Mouse (Mus musculus) MEL (cell line): Measurements from ENCODE around the gene Aqp12. TPM values are rescaled to one million over a fixed set of nuclear protein-coding genes. Genes with fewer than 3 reads are reported as not detected.

Experiments used
- DNase-seq: peaks from one replicate; pipeline ENCODE4 v3.0.0; 2011; ENCODE audit warnings: low read depth, low spot score
- H3K27ac ChIP-seq: 2 replicates; pipeline ENCODE4 v1.5.1; 2012; ENCODE audit warnings: low read depth, mild to moderate bottlenecking, control low read depth, low read length, moderate library complexity; ENCODE audit not compliant: control insufficient read depth
- H3K27me3 ChIP-seq, 2 experiments: fragments of 150-350 bp in 1 of 2; sonication (generic) in 1 of 2; 2 replicates each; pipeline ENCODE4 v1.6.1; 2012; ENCODE audit warnings: low read length in 2 of 2, mild to moderate bottlenecking in 2 of 2, improper control_type of control experiment in 1 of 2, moderate library complexity in 1 of 2; ENCODE audit not compliant: insufficient read depth in 2 of 2, control insufficient read depth in 1 of 2
- H3K36me3 ChIP-seq, 2 experiments: 2 replicates each; pipeline ENCODE4 v1.6.1; 2012 to 2014; ENCODE audit warnings: low read length in 2 of 2, improper control_type of control experiment in 1 of 2, inconsistent platforms in 1 of 2, mild to moderate bottlenecking in 1 of 2; ENCODE audit not compliant: insufficient read depth in 2 of 2, control insufficient read depth in 1 of 2
- H3K4me1 ChIP-seq, 2 experiments: fragments of 150-350 bp in 1 of 2; sonication (generic) in 1 of 2; 2 replicates each; pipeline ENCODE4 v1.6.1; 2012; ENCODE audit warnings: low read length in 2 of 2, improper control_type of control experiment in 1 of 2, mild to moderate bottlenecking in 1 of 2; ENCODE audit not compliant: insufficient read depth in 2 of 2, control insufficient read depth in 1 of 2
- H3K4me3 ChIP-seq, 2 experiments: fragments of 150-350 bp in 1 of 2; sonication (generic) in 1 of 2; 2 replicates each; pipeline ENCODE4 v1.5.1; 2012; ENCODE audit warnings: low read depth in 2 of 2, low read length in 2 of 2, mild to moderate bottlenecking in 2 of 2, moderate library complexity in 2 of 2, control low read depth in 1 of 2, improper control_type of control experiment in 1 of 2; ENCODE audit not compliant: control insufficient read depth in 1 of 2, insufficient read depth in 1 of 2
- H3K79me2 ChIP-seq: 2 replicates; pipeline ENCODE4 v1.6.1; 2012; ENCODE audit warnings: mild to moderate bottlenecking, low read length, moderate library complexity; ENCODE audit not compliant: control insufficient read depth, poor library complexity, insufficient read depth
- H3K9ac ChIP-seq: 2 replicates; pipeline ENCODE4 v1.6.1; 2012; ENCODE audit warnings: low read depth, mild to moderate bottlenecking, control low read depth, low read length, moderate library complexity; ENCODE audit not compliant: control insufficient read depth, poor library complexity, severe bottlenecking
- H3K9me3 ChIP-seq: fragments of 150-350 bp; sonication (generic); replicated peaks from 2 replicates; pipeline ENCODE4 v1.6.1; 2012; ENCODE audit warnings: mild to moderate bottlenecking, low read length, improper control_type of control experiment, moderate library complexity; ENCODE audit not compliant: insufficient read depth
- BHLHE40 ChIP-seq: IDR thresholded peaks from 2 replicates; pipeline ENCODE4 v1.6.1; 2012; ENCODE audit warnings: low read depth, mild to moderate bottlenecking, inconsistent platforms, low read length, improper control_type of control experiment, borderline replicate concordance
- CHD1 ChIP-seq: IDR thresholded peaks from 2 replicates; pipeline ENCODE4 v1.6.1; 2012; ENCODE audit warnings: low read depth, mild to moderate bottlenecking, inconsistent platforms, low read length, improper control_type of control experiment
- CTCF ChIP-seq, 3 experiments: IDR thresholded peaks in 2 of 3; conservative IDR thresholded peaks in 1 of 3; 2 replicates each; pipeline ENCODE4 v1.5.1; 2011 to 2012; ENCODE audit warnings: low read length in 3 of 3, low read depth in 2 of 3, mild to moderate bottlenecking in 2 of 3, improper control_type of control experiment in 1 of 3, inconsistent platforms in 1 of 3, mixed read lengths in 1 of 3, moderate library complexity in 1 of 3; ENCODE audit not compliant: control insufficient read depth in 1 of 3, insufficient read depth in 1 of 3, poor library complexity in 1 of 3, severe bottlenecking in 1 of 3
- EP300 ChIP-seq, 2 experiments: IDR thresholded peaks; 2 replicates each; pipeline ENCODE4 v1.6.1; 2011; ENCODE audit warnings: improper control_type of control experiment in 2 of 2, low read length in 2 of 2, low read depth in 1 of 2, mild to moderate bottlenecking in 1 of 2
- ETS1 ChIP-seq: IDR thresholded peaks from 2 replicates; pipeline ENCODE4 v1.6.1; 2012; ENCODE audit warnings: low read depth, mild to moderate bottlenecking, inconsistent platforms, low read length, improper control_type of control experiment, moderate library complexity
- GABPA ChIP-seq: IDR thresholded peaks from 2 replicates; pipeline ENCODE4 v1.6.1; 2012; ENCODE audit warnings: low read depth, mild to moderate bottlenecking, inconsistent platforms, low read length, improper control_type of control experiment, moderate library complexity
- GATA1 ChIP-seq: IDR thresholded peaks from 2 replicates; pipeline ENCODE4 v1.6.1; 2011; ENCODE audit warnings: low read depth, low read length, improper control_type of control experiment
- JUND ChIP-seq: IDR thresholded peaks from 2 replicates; pipeline ENCODE4 v1.6.1; 2011; ENCODE audit warnings: low read depth, mild to moderate bottlenecking, improper control_type of control experiment, low read length
- KAT2A ChIP-seq: conservative IDR thresholded peaks from 2 replicates; pipeline ENCODE4 v1.6.1; 2012; ENCODE audit warnings: low read depth, low read length, improper control_type of control experiment, inconsistent platforms
- MAX ChIP-seq: IDR thresholded peaks from 2 replicates; pipeline ENCODE4 v1.6.1; 2011; ENCODE audit warnings: low read length, improper control_type of control experiment
- MAZ ChIP-seq: IDR thresholded peaks from 2 replicates; pipeline ENCODE4 v1.6.1; 2012; ENCODE audit warnings: low read depth, mild to moderate bottlenecking, inconsistent platforms, low read length, improper control_type of control experiment
- MXI1 ChIP-seq: IDR thresholded peaks from 2 replicates; pipeline ENCODE4 v1.6.1; 2011; ENCODE audit warnings: mild to moderate bottlenecking, low read depth, low read length, improper control_type of control experiment
- MYB ChIP-seq: IDR thresholded peaks from 2 replicates; pipeline ENCODE4 v1.6.1; 2011; ENCODE audit warnings: mild to moderate bottlenecking, low read depth, low read length, improper control_type of control experiment
- RAD21 ChIP-seq: IDR thresholded peaks from 2 replicates; pipeline ENCODE4 v1.6.1; 2011; ENCODE audit warnings: mild to moderate bottlenecking, low read depth, low read length, improper control_type of control experiment
- RCOR1 ChIP-seq: IDR thresholded peaks from 2 replicates; pipeline ENCODE4 v1.6.1; 2012; ENCODE audit warnings: low read depth, mild to moderate bottlenecking, inconsistent platforms, low read length, improper control_type of control experiment
- SMC3 ChIP-seq: IDR thresholded peaks from 2 replicates; pipeline ENCODE4 v1.6.1; 2011; ENCODE audit warnings: low read depth, low read length, improper control_type of control experiment
- TBP ChIP-seq: IDR thresholded peaks from 2 replicates; pipeline ENCODE4 v1.8.0; 2011; ENCODE audit warnings: low read depth, low read length, improper control_type of control experiment
- TCF12 ChIP-seq: IDR thresholded peaks from 2 replicates; pipeline ENCODE4 v1.6.1; 2014; ENCODE audit warnings: low read depth, mild to moderate bottlenecking, inconsistent platforms, low read length, improper control_type of control experiment, moderate library complexity
- USF1 ChIP-seq: IDR thresholded peaks from 2 replicates; pipeline ENCODE4 v1.6.1; 2014; ENCODE audit warnings: low read depth, mild to moderate bottlenecking, inconsistent platforms, low read length, improper control_type of control experiment, moderate library complexity
- USF2 ChIP-seq, 2 experiments: IDR thresholded peaks; 2 replicates each; pipeline ENCODE4 v1.6.1; 2011 to 2012; ENCODE audit warnings: improper control_type of control experiment in 2 of 2, low read length in 2 of 2, borderline replicate concordance in 1 of 2, inconsistent platforms in 1 of 2, low read depth in 1 of 2, mild to moderate bottlenecking in 1 of 2; ENCODE audit not compliant: insufficient read depth in 1 of 2
- ZC3H11A ChIP-seq: IDR thresholded peaks from 2 replicates; pipeline ENCODE4 v1.6.1; 2012; ENCODE audit warnings: low read depth, mild to moderate bottlenecking, inconsistent platforms, low read length, improper control_type of control experiment
- ZKSCAN1 ChIP-seq: IDR thresholded peaks from 2 replicates; pipeline ENCODE4 v1.6.1; 2012; ENCODE audit warnings: low read depth, mild to moderate bottlenecking, inconsistent platforms, low read length, improper control_type of control experiment, moderate library complexity
- ZMIZ1 ChIP-seq: IDR thresholded peaks from 2 replicates; pipeline ENCODE4 v1.6.1; 2012; ENCODE audit warnings: low read depth, mild to moderate bottlenecking, inconsistent platforms, low read length, improper control_type of control experiment, moderate library complexity
- ZNF384 ChIP-seq: IDR thresholded peaks from 2 replicates; pipeline ENCODE4 v1.6.1; 2012; ENCODE audit warnings: low read depth, mild to moderate bottlenecking, inconsistent platforms, low read length, improper control_type of control experiment
- polyA plus RNA-seq, 2 experiments: library from polyadenylated mRNA; stranded (reverse) in 1 of 2; unstranded in 1 of 2; fragments of >175 nt in 1 of 2; fragments of >200 nt in 1 of 2; gene quantifications; 2 replicates each; pipeline versions ENCODE4 v1.2.1 to v1.2.4; 2012; ENCODE audit warnings: low replicate concordance in 2 of 2, low read depth in 1 of 2; ENCODE audit not compliant: insufficient read length in 2 of 2, insufficient read depth in 1 of 2, missing spikeins in 1 of 2
- total RNA-seq: library from RNA; depleted of rRNA; stranded (reverse); fragments of 300-350 nt; gene quantifications from 2 replicates; pipeline ENCODE4 v1.2.3, GENCODE M21; 2012

Aqp12 gene
- total and polyA plus RNA-seq, 3 experiments, result not detected

DNA sequence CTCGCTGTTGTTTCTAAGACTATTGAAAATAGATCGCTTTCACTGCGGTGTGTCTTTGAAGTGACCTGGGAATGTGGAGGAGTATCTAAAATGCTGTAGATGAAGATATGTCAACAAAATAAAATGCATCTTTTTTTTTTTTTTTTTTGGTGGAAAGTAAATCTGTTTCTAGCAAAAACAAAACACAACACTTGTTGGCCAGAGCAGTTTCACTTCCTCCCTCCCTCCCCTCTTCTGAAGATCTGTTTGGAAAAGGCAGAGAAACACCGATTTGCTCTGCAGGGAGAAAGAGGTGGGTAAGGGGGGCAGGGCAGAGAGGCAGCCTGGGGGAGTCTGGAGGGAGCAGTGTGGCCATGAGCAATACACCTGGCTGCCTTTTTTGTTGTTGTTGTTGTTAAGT is 7.2 kb downstream of the Aqp12 start:
- H3K4me1 ChIP-seq, result no peaks in the 10 kb centered on the region
- DNase-seq, result no peak
- H3K27me3 ChIP-seq, result no peaks in the 10 kb centered on the region
- no peak for TF ChIP-seq ZC3H11A
- TF ChIP-seq ETS1, result no peak
- TF ChIP-seq CHD1, result no peak
- no peak for TF ChIP-seq ZKSCAN1
- TF ChIP-seq BHLHE40, result no peak
- no peak for TF ChIP-seq MXI1
- no peak for TF ChIP-seq USF2 (IDR thresholded peaks at IDR 0.05; ENCODE audit: borderline replicate concordance in 1 of 2, insufficient read depth in 1 of 2, low read depth in 1 of 2, low read length in 2 of 2)
- TF ChIP-seq KAT2A, result no peak
- no peak for TF ChIP-seq USF1
- no peak for TF ChIP-seq EP300 (IDR thresholded peaks at IDR 0.05; ENCODE audit: low read depth in 1 of 2, low read length in 2 of 2)
- no peak for TF ChIP-seq SMC3
- no peak for TF ChIP-seq MYB
- no peak for TF ChIP-seq ZNF384
- H3K9ac ChIP-seq, result no peak overlapping the region
- H3K79me2 ChIP-seq, result no peaks in the 10 kb centered on the region
- no peak overlapping the region for H3K27ac ChIP-seq
- no peak overlapping the region for H3K4me3 ChIP-seq
- H3K9me3 ChIP-seq, result no peaks in the 10 kb centered on the region
- no peaks in the 10 kb centered on the region for H3K36me3 ChIP-seq

GRCm38 (mm10) chr1:93014460-93014859 is 8.3 kb downstream of the Aqp12 start:
- no peak overlapping the region for H3K27ac ChIP-seq
- no peaks in the 10 kb centered on the region for H3K4me1 ChIP-seq
- H3K36me3 ChIP-seq, result no peaks in the 10 kb centered on the region

GRCm38 (mm10) chr1:93015136-93015535 is 9.0 kb downstream of the Aqp12 start:
- no peak overlapping the region for H3K27ac ChIP-seq
- H3K36me3 ChIP-seq, result no peaks in the 10 kb centered on the region
- H3K9me3 ChIP-seq, result no peaks in the 10 kb centered on the region
- no peaks in the 10 kb centered on the region for H3K4me1 ChIP-seq
- TF ChIP-seq ZKSCAN1 (no peak), MXI1 (no peak), MAZ (no peak), GABPA (no peak), TBP (no peak), ZMIZ1 (no peak), EP300 (IDR thresholded peaks at IDR 0.05; ENCODE audit: low read depth in 1 of 2, low read length in 2 of 2) (no peak), USF2 (IDR thresholded peaks at IDR 0.05; ENCODE audit: borderline replicate concordance in 1 of 2, insufficient read depth in 1 of 2, low read depth in 1 of 2, low read length in 2 of 2) (no peak), RAD21 (no peak), TCF12 (no peak), USF1 (no peak), CTCF (IDR thresholded peaks at IDR 0.05 in 2 of 3, conservative IDR thresholded peaks at IDR 0.05 in 1 of 3; ENCODE audit: control insufficient read depth in 1 of 3, insufficient read depth in 1 of 3, low read depth in 2 of 3, low read length in 3 of 3, poor library complexity in 1 of 3, severe bottlenecking in 1 of 3) (no peak), MAX (no peak), SMC3 (no peak), RCOR1 (no peak), GATA1 (no peak)
- TF ChIP-seq, all 39 proteins: peak for 0
- H3K9ac ChIP-seq, result no peak overlapping the region
- H3K79me2 ChIP-seq, result no peaks in the 10 kb centered on the region
- H3K4me3 ChIP-seq, result no peak overlapping the region
- DNase-seq, result no peak
- no peaks in the 10 kb centered on the region for H3K27me3 ChIP-seq

More at GRCm38 (mm10) chr1:93014460-93014859, 8.3 kb downstream of the Aqp12 start:
- Histone ChIP-seq H3K9ac (no peak overlapping the region), H3K79me2 (no peaks in the 10 kb centered on the region), H3K4me3 (no peak overlapping the region), H3K9me3 (no peaks in the 10 kb centered on the region), H3K27me3 (no peaks in the 10 kb centered on the region)
- peak; percentile 38 for DNase-seq
- TF ChIP-seq SMC3 (peak; percentile 68), RAD21 (peak; percentile 44), JUND (no peak), CTCF (IDR thresholded peaks at IDR 0.05 in 2 of 3, conservative IDR thresholded peaks at IDR 0.05 in 1 of 3; ENCODE audit: control insufficient read depth in 1 of 3, insufficient read depth in 1 of 3, low read depth in 2 of 3, low read length in 3 of 3, poor library complexity in 1 of 3, severe bottlenecking in 1 of 3) (peak; percentile 63 to 80 (median 79)), ZC3H11A (peak; percentile 44)
